Mouse (Mus musculus) G1E (cell line): ENCODE measurements around the gene Nav1.

Experiments used
- CTCF ChIP-seq: IDR thresholded peaks from 2 replicates; pipeline ENCODE4 v1.5.1; 2012; ENCODE audit warnings: low read depth, low read length, inconsistent platforms, mixed read lengths
- GATA1 ChIP-seq: IDR thresholded peaks from 2 replicates; pipeline ENCODE4 v1.6.1; 2012; ENCODE audit warnings: borderline replicate concordance, low read length, inconsistent platforms, mixed read lengths
- TAL1 ChIP-seq: conservative IDR thresholded peaks from 2 replicates; pipeline ENCODE4 v1.6.1; 2012; ENCODE audit warnings: low read depth, low read length, inconsistent platforms, mixed read lengths

GRCm38 (mm10) chr1:135435823-135436222 lies 171.3 kb downstream of the Nav1 start:
- TF ChIP-seq CTCF (no peak), TAL1 (no peak), GATA1 (no peak)
